Mouse (Mus musculus) left cerebral cortex, adult 2 months (tissue): ENCODE data around the gene Plekha6. TPM values are rescaled to one million over a fixed set of nuclear protein-coding genes. Genes with fewer than 3 reads are reported as not detected.

ENCODE experiments used
- DNase-seq, 2 experiments: peaks; one replicate each; pipeline ENCODE4 v3.0.0; 2021 to 2022; ENCODE audit warnings: low spot score in 2 of 2, mixed read lengths in 1 of 2; ENCODE audit errors: extremely low spot score in 1 of 2
- H3K27ac ChIP-seq: fragments of 200-600 bp; 2 replicates; pipeline ENCODE4 v1.8.1; 2022
- H3K4me3 ChIP-seq: fragments of 200-600 bp; 2 replicates; pipeline ENCODE4 v1.8.1; 2022
- CTCF ChIP-seq: fragments of 200-600 bp; IDR thresholded peaks from 2 replicates; pipeline ENCODE4 v1.8.1; 2022; ENCODE audit warnings: antibody characterized with exemption, mild to moderate bottlenecking, moderate library complexity
- intact Hi-C: fragments of 180-260 bp; cut with DNase I; formaldehyde crosslinking; loops from one replicate; pipeline ENCODE4 v1.15.1; 2025
- total RNA-seq, 2 experiments: library from RNA; stranded (reverse); gene quantifications; 2 replicates each; pipeline ENCODE4 v1.2.3; 2021

The Plekha6 gene
- total RNA-seq, 2 experiments from 2014 or later: 94.2 to 96.3 TPM

- no peak for TF ChIP-seq CTCF
- intact Hi-C loops: no loop called here
- H3K4me3 ChIP-seq: no peak overlapping the region
- H3K27ac ChIP-seq: no peak overlapping the region
- no peak for DNase-seq
Observed at GRCm38 (mm10) chr1:133347693-133348520, 183.9 kb downstream of the Plekha6 start.

GRCm38 (mm10) chr1:133350210-133350609, 186.2 kb downstream of the Plekha6 start, which contains the start of gene Ren1:
TSS of gene Ren1 (plus strand) at chr1:133350510.
- no peak for DNase-seq
- intact Hi-C loops: loop anchor here (5.0 kb wide), 1 partner anchor 203 kb away; no protein-coding TSS in a partner anchor
- Histone ChIP-seq H3K27ac (no peak within 1 kb of the TSS), H3K4me3 (no peak within 1 kb of the TSS)
- no peak for TF ChIP-seq CTCF

DNA sequence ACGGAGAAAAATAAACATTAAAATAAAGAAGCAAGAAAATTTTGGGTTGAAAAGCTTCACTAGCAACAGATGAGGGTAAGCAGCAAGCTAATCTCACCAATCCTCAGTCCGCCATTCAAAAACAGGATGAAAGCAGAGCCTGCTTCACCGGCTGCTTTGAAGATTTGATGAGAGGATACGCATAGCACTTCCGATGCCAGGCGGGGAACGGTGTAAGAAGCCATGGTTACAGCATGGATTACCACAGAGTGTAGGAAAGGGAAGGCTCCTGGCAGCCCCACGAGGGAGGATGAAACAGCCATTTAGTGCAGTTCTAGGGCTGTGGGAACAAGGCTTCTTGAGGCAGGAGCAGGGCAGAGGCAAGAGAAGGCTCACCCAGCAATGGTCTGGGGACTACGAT, 187.8 kb downstream of the Plekha6 start:
- Histone ChIP-seq H3K27ac (no peak overlapping the region), H3K4me3 (no peak overlapping the region)
- no peak for DNase-seq
- TF ChIP-seq CTCF: no peak
- intact Hi-C loops: loop anchor here (5.0 kb wide), 1 partner anchor 204 kb away; no protein-coding TSS in a partner anchor

Other genes with a start within 250 kb of the Plekha6 start
- 10 to 100 TPM; 79.0 to 85.9 TPM for gene Mdm4, start 133.6 kb upstream of the Plekha6 start, total RNA-seq
- 10 to 100 TPM; 13.2 to 17.7 TPM for gene Pik3c2b, start 118.5 kb upstream of the Plekha6 start, total RNA-seq
- 10 to 100 TPM; 41.4 to 44.3 TPM for gene Ppp1r15b, start 33.1 kb upstream of the Plekha6 start, total RNA-seq
- gene Golt1a, start 145.6 kb downstream of the Plekha6 start, total RNA-seq: under 1 TPM; 0.37 to 0.72 TPM
- 1 to 10 TPM in 1 of 2 experiments, not detected in 1; 1.6 TPM for gene Kiss1, start 157.7 kb downstream of the Plekha6 start, total RNA-seq
- gene Ren1, start 186.3 kb downstream of the Plekha6 start, total RNA-seq: not detected
- 10 to 100 TPM; 12.4 to 14.6 TPM for gene Etnk2, start 199.4 kb downstream of the Plekha6 start, total RNA-seq